Mouse (Mus musculus): ENCODE data around the gene Scel.

DNA sequence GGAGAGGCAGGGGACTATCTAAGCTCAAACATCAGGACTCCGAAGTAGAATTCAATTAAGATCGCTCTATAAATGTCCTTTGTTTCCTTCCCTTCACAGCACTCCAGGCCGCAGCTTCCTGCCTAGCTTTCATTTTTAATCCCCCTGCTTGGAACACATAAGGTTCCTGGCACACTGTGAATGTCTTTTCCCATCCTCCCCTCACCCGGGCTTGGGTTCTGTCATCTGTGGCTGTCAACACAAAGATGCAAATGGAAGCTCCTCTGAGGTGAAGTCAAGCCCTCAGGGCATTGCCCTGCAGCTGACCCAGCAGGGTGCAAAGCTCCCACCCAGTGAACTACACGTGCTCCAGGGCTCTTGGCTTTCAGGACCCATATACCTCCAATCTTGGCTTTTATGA is 43.5 kb downstream of the Scel start:
- TF ChIP-seq POLR2A (IDR thresholded peaks at IDR 0.05; ENCODE audit: borderline replicate concordance, control insufficient read depth, low read depth, low read length) (no peak), CTCF (IDR thresholded peaks at IDR 0.05; ENCODE audit: control insufficient read depth, insufficient read depth, low read length) (no peak)

Measured in bone marrow, adult 2 months (tissue).